Mouse (Mus musculus) kidney, adult 2 months (tissue): ENCODE data around the gene Hist1h4d. TPM values are rescaled to one million over a fixed set of nuclear protein-coding genes. Genes with fewer than 3 reads are reported as not detected.
"Not testable (repeated sequence)": the region's sequence is repeated elsewhere in the genome, so short reads cannot be mapped to it uniquely, and the experiment has no call there.

ENCODE experiments used
- DNase-seq: peaks from one replicate; pipeline ENCODE4 v3.0.0; 2021
- H3K27ac ChIP-seq: fragments of 200-500 bp; 2 replicates; pipeline ENCODE4 v1.5.1; 2012; ENCODE audit warnings: low read depth, low read length, control low read depth, inconsistent platforms; ENCODE audit not compliant: insufficient read depth
- H3K27me3 ChIP-seq: fragments of 200-500 bp; replicated peaks from 2 replicates; pipeline ENCODE4 v1.6.1; 2012; ENCODE audit warnings: mild to moderate bottlenecking, moderate library complexity, low read length, inconsistent platforms; ENCODE audit not compliant: control insufficient read depth, insufficient read depth
- H3K36me3 ChIP-seq: fragments of 200-500 bp; 2 replicates; pipeline ENCODE4 v1.6.1; 2012; ENCODE audit warnings: mild to moderate bottlenecking, moderate library complexity, low read length, inconsistent platforms; ENCODE audit not compliant: control insufficient read depth, insufficient read depth
- H3K4me1 ChIP-seq: fragments of 200-500 bp; 2 replicates; pipeline ENCODE4 v1.6.1; 2011; ENCODE audit warnings: low read length; ENCODE audit not compliant: control insufficient read depth, insufficient read depth
- H3K4me3 ChIP-seq: fragments of 200-500 bp; 2 replicates; pipeline ENCODE4 v1.5.1; 2011; ENCODE audit warnings: mild to moderate bottlenecking, low read depth, low read length, control low read depth; ENCODE audit not compliant: insufficient read depth
- CTCF ChIP-seq: fragments of 200-500 bp; conservative IDR thresholded peaks from 2 replicates; pipeline ENCODE4 v1.5.1; 2011; ENCODE audit warnings: low read depth, mild to moderate bottlenecking, control low read depth, low read length, moderate library complexity, mixed read lengths; ENCODE audit not compliant: insufficient read depth, insufficient read length
- POLR2A ChIP-seq: fragments of 200-500 bp; IDR thresholded peaks from one replicate; pipeline ENCODE4 v1.6.1; 2011; ENCODE audit warnings: low read depth, low read length, control low read depth
- WGBS: fragments of 180-500 bp; shearing (Covaris S2); methylation state at CpG from one replicate; pipeline ENCODE4 v1.1.7; 2018; 5-methylcytosine and 5-hydroxymethylcytosine counted together
- polyA plus RNA-seq: library from polyadenylated mRNA; depleted of rRNA; stranded (reverse); fragments of >200 nt; gene quantifications from 2 replicates; pipeline ENCODE4 v1.2.3, GENCODE M21; 2012

Hist1h4d gene
- polyA plus RNA-seq, 1 experiment = 3.7 TPM

- H3K36me3 ChIP-seq, H3K4me1 ChIP-seq, H3K27me3 ChIP-seq: not testable (repeated sequence)
- H3K4me3 ChIP-seq = peak within 1 kb of the TSS; percentile 69
- TF ChIP-seq POLR2A = peak; percentile 66
- peak within 1 kb of the TSS; percentile 72 for H3K27ac ChIP-seq
- peak; percentile 96 for DNase-seq
- WGBS = under 1% methylated on average over 65 of the region's 67 CpGs
Observed at GRCm38 (mm10) chr13:23561883-23562659, 19.3 kb upstream of the Hist1h4d start, which contains the start of gene Hist1h3e. Gene Hist1h3e, minus strand, starts transcription at chr13:23562369.

GRCm38 (mm10) chr13:23562699-23563462, 18.5 kb upstream of the Hist1h4d start:
- Histone ChIP-seq H3K27ac (peak overlapping the region; percentile 61; the same call in 1 of the 2 replicates), H3K27me3 (no peaks in the 10 kb centered on the region), H3K4me1 (peaks cover 2% of the 10 kb centered on the region; the same call in 1 of the 2 replicates), H3K4me3 (peak overlapping the region; percentile 31), H3K36me3 (no peaks in the 10 kb centered on the region)
- DNase-seq = peak; percentile 62
- no peak for TF ChIP-seq POLR2A
- TF ChIP-seq CTCF = no peak
- WGBS = 3% methylated on average over 18 of the region's 18 CpGs

- no peaks in the 10 kb centered on the region for H3K27me3 ChIP-seq
- TF ChIP-seq CTCF (no peak), POLR2A (no peak)
- H3K4me1 ChIP-seq = peaks cover 2% of the 10 kb centered on the region; the same call in 1 of the 2 replicates
- H3K4me3 ChIP-seq = no peak overlapping the region
- no peaks in the 10 kb centered on the region for H3K36me3 ChIP-seq
- 58% methylated on average over 2 of the region's 2 CpGs for WGBS
- DNase-seq = no peak
- H3K27ac ChIP-seq = no peak overlapping the region
Observed at GRCm38 (mm10) chr13:23564482-23564881, 16.9 kb upstream of the Hist1h4d start.

- DNase-seq, H3K36me3 ChIP-seq, H3K4me1 ChIP-seq, H3K27me3 ChIP-seq: not testable (repeated sequence)
- Histone ChIP-seq H3K27ac (peak overlapping the region; percentile 74; the same call in 1 of the 2 replicates), H3K4me3 (peak overlapping the region; percentile 41)
- 4% methylated on average over 31 of the region's 41 CpGs for WGBS
Observed at GRCm38 (mm10) chr13:23570261-23571021, 11.0 kb upstream of the Hist1h4d start.

- Histone ChIP-seq H3K27me3 (peaks cover 2% of the 10 kb centered on the region; the same call in 1 of the 2 replicates), H3K4me3 (peak within 1 kb of the TSS; percentile 60), H3K27ac (peak within 1 kb of the TSS; percentile 77), H3K36me3 (no peaks in the 10 kb centered on the region), H3K4me1 (no peaks in the 10 kb centered on the region; the same call in 1 of the 2 replicates)
- peak; percentile 85 for DNase-seq
- TF ChIP-seq POLR2A (no peak), CTCF (no peak)
- WGBS = under 1% methylated on average over 18 of the region's 18 CpGs
Observed at GRCm38 (mm10) chr13:23571022-23571503, 10.3 kb upstream of the Hist1h4d start, which contains the start of the genes Hist1h2ae and Hist1h2bg. Gene Hist1h2ae, minus strand, starts transcription at chr13:23571220. Gene Hist1h2bg, plus strand, starts transcription at chr13:23571396.

- peak overlapping the region; percentile 60 for H3K4me3 ChIP-seq
- not testable (repeated sequence) for H3K4me1 ChIP-seq, DNase-seq, H3K27me3 ChIP-seq, H3K36me3 ChIP-seq
- peak overlapping the region; percentile 77 for H3K27ac ChIP-seq
- 2% methylated on average over 18 of the region's 34 CpGs for WGBS
Observed at GRCm38 (mm10) chr13:23571504-23572217, 9.7 kb upstream of the Hist1h4d start.
